Mouse (Mus musculus): ENCODE data around the gene Gm11555.

DNA sequence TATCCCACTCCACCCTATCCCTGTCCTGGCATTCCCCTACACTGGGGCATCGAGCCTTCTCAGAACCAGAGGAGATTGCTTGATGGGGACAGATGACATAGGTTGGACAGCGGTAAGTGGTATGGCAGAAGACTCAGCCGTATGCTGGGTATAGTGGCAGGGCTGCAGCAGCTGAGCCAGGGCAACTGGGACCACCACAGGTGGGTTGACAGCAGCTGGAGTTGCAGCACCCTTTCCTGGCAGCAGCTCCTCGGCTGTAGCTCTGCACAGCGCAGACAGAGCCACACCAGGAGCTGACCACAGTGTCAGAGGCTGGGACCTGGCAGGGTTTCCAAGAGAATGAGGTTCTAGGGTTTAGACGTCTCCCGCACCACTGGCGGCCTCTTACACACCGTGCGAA, 12.8 kb upstream of the Gm11555 start:
- no peak for TF ChIP-seq CTCF (IDR thresholded peaks at IDR 0.05; ENCODE audit: extremely low read depth, insufficient read length, insufficient replicate concordance, low read depth, low read length)
- no peak for TF ChIP-seq POLR2A (IDR thresholded peaks at IDR 0.05; ENCODE audit: low read depth, low read length)

All from small intestine, adult 2 months (tissue).